Mouse (Mus musculus) midbrain, postnatal 0 days (tissue): ENCODE measurements around the gene Gtf2ird1. TPM values are rescaled to one million over a fixed set of nuclear protein-coding genes. Genes with fewer than 3 reads are reported as not detected.
A peak's percentile ranks its signal among the peaks of the same experiment; 100 is the strongest.

Experiments
- ATAC-seq: fragments of 200-750 bp; cut with Nextera tagmentation; 2 replicates; pipeline ENCODE4 v1.8.0; 2017; ENCODE audit warnings: moderate number of reproducible peaks, mild to moderate bottlenecking, moderate TSS enrichment, moderate library complexity; ENCODE audit not compliant: low FRiP score
- DNase-seq: peaks from one replicate; pipeline ENCODE4 v3.0.0-alpha.2; 2015; ENCODE audit warnings: low spot score
- H3K27ac ChIP-seq: fragments of 300-500 bp; sonication (generic); 2 replicates; pipeline ENCODE4 v1.5.1; 2014; ENCODE audit warnings: low read depth, mild to moderate bottlenecking, low read length, mixed read lengths
- H3K27me3 ChIP-seq: fragments of 300-500 bp; sonication (generic); 2 replicates; pipeline ENCODE4 v1.6.1; 2014; ENCODE audit warnings: low read length, control low read depth, mixed read lengths; ENCODE audit not compliant: insufficient read depth
- H3K36me3 ChIP-seq: fragments of 300-500 bp; sonication (generic); 2 replicates; pipeline ENCODE4 v1.6.1; 2014; ENCODE audit warnings: low read length, control low read depth, mixed read lengths; ENCODE audit not compliant: insufficient read depth
- H3K4me1 ChIP-seq: fragments of 300-500 bp; sonication (generic); 2 replicates; pipeline ENCODE4 v1.6.1; 2014; ENCODE audit warnings: mild to moderate bottlenecking, control low read depth, antibody characterized with exemption, low read length, mixed read lengths; ENCODE audit not compliant: insufficient read depth
- H3K4me2 ChIP-seq: fragments of 300-500 bp; sonication (generic); 2 replicates; pipeline ENCODE4 v1.6.1; 2014; ENCODE audit warnings: low read depth, mild to moderate bottlenecking, low read length, mixed read lengths; ENCODE audit not compliant: poor library complexity, severe bottlenecking
- H3K4me3 ChIP-seq: fragments of 300-500 bp; sonication (generic); 2 replicates; pipeline ENCODE4 v1.5.1; 2014; ENCODE audit warnings: low read depth, mild to moderate bottlenecking, low read length, moderate library complexity
- H3K9ac ChIP-seq: fragments of 300-500 bp; sonication (generic); replicated peaks from 2 replicates; pipeline ENCODE4 v1.6.1; 2014; ENCODE audit warnings: mild to moderate bottlenecking, low read length, moderate library complexity, mixed read lengths; ENCODE audit not compliant: poor library complexity, severe bottlenecking
- H3K9me3 ChIP-seq: fragments of 300-500 bp; sonication (generic); 2 replicates; pipeline ENCODE4 v1.6.1; 2016; ENCODE audit warnings: low read length, control low read depth
- CTCF ChIP-seq: IDR thresholded peaks from 2 replicates; pipeline ENCODE4 v1.5.1; 2016; ENCODE audit warnings: antibody characterized with exemption, mild to moderate bottlenecking
- WGBS: fragments of 180-500 bp; shearing (Covaris S2); extraction: QIAGEN DNeasy Blood & Tissue Kit; methylation state at CpG from one replicate; pipeline ENCODE4 v1.1.7; 2014; 5-methylcytosine and 5-hydroxymethylcytosine counted together
- polyA plus RNA-seq: library from polyadenylated mRNA; unstranded; fragments of >200 nt; fragmentation: Nextera tagmentation; extraction: Ambion mirVana; gene quantifications from 2 replicates; pipeline ENCODE4 v1.2.1, GENCODE M21; 2015
- total RNA-seq: library from RNA; depleted of rRNA; stranded (reverse); fragments of >200 nt; gene quantifications from 2 replicates; pipeline ENCODE4 v1.2.3, GENCODE M21; 2014

The Gtf2ird1 gene
- total and polyA plus RNA-seq, 2 experiments from 2014 or later: 53.4 to 54.3 TPM

- Histone ChIP-seq H3K4me1 (peaks cover 5% of the 10 kb centered on the region; the same call in 1 of the 2 replicates), H3K36me3 (no peaks in the 10 kb centered on the region; the same call in 1 of the 2 replicates), H3K27ac (no peak overlapping the region), H3K9me3 (no peaks in the 10 kb centered on the region), H3K4me2 (no peak overlapping the region), H3K27me3 (no peaks in the 10 kb centered on the region), H3K4me3 (no peak overlapping the region), H3K9ac (no peak overlapping the region)
- DNase-seq (no peak), ATAC-seq (no peak)
- 87% methylated on average over 10 of the region's 10 CpGs for WGBS
- TF ChIP-seq CTCF: no peak
These were observed 23.4 kb downstream of the Gtf2ird1 start for GRCm38 (mm10) chr5:134433137-134433536.

- TF ChIP-seq CTCF: no peak
- WGBS: 86% methylated on average over 4 of the region's 4 CpGs
- H3K4me3 ChIP-seq: no peak overlapping the region
- H3K9ac ChIP-seq: no peak overlapping the region
- H3K9me3 ChIP-seq: no peaks in the 10 kb centered on the region
- no peak for DNase-seq
- no peak overlapping the region for H3K4me2 ChIP-seq
- no peaks in the 10 kb centered on the region for H3K27me3 ChIP-seq
- no peak overlapping the region for H3K27ac ChIP-seq
- 0 out of 2 replicates have a peak, but pooled peaks cover 4% of the 10 kb centered on the region for H3K4me1 ChIP-seq
- no peaks in the 10 kb centered on the region; the same call in 1 of the 2 replicates for H3K36me3 ChIP-seq
- ATAC-seq: no peak
These were observed 26.4 kb downstream of the Gtf2ird1 start for GRCm38 (mm10) chr5:134430087-134430486.

GRCm38 (mm10) chr5:134427664-134428063, 28.9 kb downstream of the Gtf2ird1 start:
- Histone ChIP-seq H3K4me3 (no peak overlapping the region), H3K9me3 (no peaks in the 10 kb centered on the region), H3K4me2 (no peak overlapping the region), H3K9ac (no peak overlapping the region), H3K27ac (no peak overlapping the region), H3K36me3 (no peaks in the 10 kb centered on the region; the same call in 1 of the 2 replicates), H3K4me1 (0 out of 2 replicates have a peak, but pooled peaks cover 4% of the 10 kb centered on the region), H3K27me3 (no peaks in the 10 kb centered on the region)
- 88% methylated on average over 9 of the region's 9 CpGs for WGBS
- ATAC-seq: no peak
- TF ChIP-seq CTCF: no peak
- no peak for DNase-seq

- no peak overlapping the region for H3K27ac ChIP-seq
These were observed 30.9 kb downstream of the Gtf2ird1 start for GRCm38 (mm10) chr5:134425601-134426000.

GRCm38 (mm10) chr5:134423930-134424329, 32.6 kb downstream of the Gtf2ird1 start:
- DNase-seq: peak; percentile 66
- Histone ChIP-seq H3K9ac (no peak overlapping the region), H3K9me3 (no peaks in the 10 kb centered on the region), H3K4me3 (no peak overlapping the region), H3K4me2 (no peak overlapping the region), H3K36me3 (no peaks in the 10 kb centered on the region; the same call in 1 of the 2 replicates), H3K27me3 (no peaks in the 10 kb centered on the region), H3K4me1 (0 out of 2 replicates have a peak, but pooled peaks cover 4% of the 10 kb centered on the region), H3K27ac (no peak overlapping the region)
- TF ChIP-seq CTCF: no peak
- 76% methylated on average over 5 of the region's 5 CpGs for WGBS
- no peak for ATAC-seq

More at GRCm38 (mm10) chr5:134425601-134426000, 30.9 kb downstream of the Gtf2ird1 start:
- H3K4me3 ChIP-seq: no peak overlapping the region
- no peaks in the 10 kb centered on the region; the same call in 1 of the 2 replicates for H3K36me3 ChIP-seq
- H3K4me1 ChIP-seq: 0 out of 2 replicates have a peak, but pooled peaks cover 4% of the 10 kb centered on the region
- no peaks in the 10 kb centered on the region for H3K9me3 ChIP-seq
- TF ChIP-seq CTCF: no peak
- DNase-seq: no peak
- no peak overlapping the region for H3K4me2 ChIP-seq
- no peak for ATAC-seq
- WGBS: 91% methylated on average over 8 of the region's 8 CpGs
- H3K9ac ChIP-seq: no peak overlapping the region
- H3K27me3 ChIP-seq: no peaks in the 10 kb centered on the region

GRCm38 (mm10) chr5:134423372-134423771, 33.1 kb downstream of the Gtf2ird1 start:
- Histone ChIP-seq H3K27ac (no peak overlapping the region), H3K4me3 (no peak overlapping the region), H3K9ac (no peak overlapping the region), H3K36me3 (no peaks in the 10 kb centered on the region; the same call in 1 of the 2 replicates), H3K4me1 (0 out of 2 replicates have a peak, but pooled peaks cover 4% of the 10 kb centered on the region), H3K9me3 (no peaks in the 10 kb centered on the region), H3K4me2 (no peak overlapping the region), H3K27me3 (no peaks in the 10 kb centered on the region)
- TF ChIP-seq CTCF: no peak
- DNase-seq (no peak), ATAC-seq (no peak)
- 95% methylated on average over 6 of the region's 6 CpGs for WGBS
